Mouse (Mus musculus): ENCODE results near the gene Fubp3.
"Not testable (repeated sequence)": the region's sequence is repeated elsewhere in the genome, so short reads cannot be mapped to it uniquely, and the experiment has no call there.

Fubp3 gene

DNA sequence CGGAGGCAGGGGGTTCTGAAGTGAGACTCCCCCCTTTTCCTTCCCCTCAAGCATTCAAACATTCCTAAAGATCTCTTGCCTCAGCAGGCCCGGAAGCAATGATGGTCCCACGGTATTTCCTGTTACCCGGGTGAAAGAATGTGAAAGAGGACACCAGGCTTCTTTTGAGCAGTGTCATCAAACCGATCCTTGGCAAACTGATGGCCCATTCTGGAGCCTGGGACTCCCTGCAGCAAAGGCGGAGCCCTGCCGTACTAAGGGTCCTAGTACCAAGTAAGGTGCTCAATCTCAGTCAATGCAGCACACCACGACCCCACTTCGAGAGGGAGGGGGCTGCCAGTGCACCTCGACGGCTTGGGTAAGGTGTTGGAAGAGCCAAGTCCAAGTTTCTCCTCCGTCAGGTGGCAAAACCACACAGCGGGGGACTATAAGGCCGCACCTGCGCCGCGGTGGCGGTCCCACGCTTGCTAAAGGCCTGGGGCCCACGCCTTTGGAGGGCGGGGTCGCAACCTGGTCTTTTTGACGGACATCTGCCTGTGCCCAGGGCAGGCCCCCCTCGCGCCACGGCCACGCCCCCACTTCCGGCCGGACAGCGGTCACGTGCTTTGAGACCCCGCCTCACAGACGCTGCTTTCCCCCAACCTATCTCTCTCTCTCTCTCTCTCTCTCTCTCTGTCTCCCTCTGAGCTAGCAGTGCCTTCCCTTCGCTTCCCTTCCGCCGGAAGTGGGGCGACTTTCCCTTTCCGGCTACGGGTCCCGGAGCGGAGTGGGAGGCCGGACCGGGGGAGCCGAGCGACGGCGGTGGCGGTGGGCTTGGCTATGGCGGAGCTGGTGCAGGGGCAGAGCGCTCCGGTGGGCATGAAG, at the start of gene Fubp3:
Fubp3 (plus strand) TSS at position 601 of the 864 bp plus-strand sequence.
- DNase-seq (ENCODE audit: low spot score): peak; percentile 83

DNA sequence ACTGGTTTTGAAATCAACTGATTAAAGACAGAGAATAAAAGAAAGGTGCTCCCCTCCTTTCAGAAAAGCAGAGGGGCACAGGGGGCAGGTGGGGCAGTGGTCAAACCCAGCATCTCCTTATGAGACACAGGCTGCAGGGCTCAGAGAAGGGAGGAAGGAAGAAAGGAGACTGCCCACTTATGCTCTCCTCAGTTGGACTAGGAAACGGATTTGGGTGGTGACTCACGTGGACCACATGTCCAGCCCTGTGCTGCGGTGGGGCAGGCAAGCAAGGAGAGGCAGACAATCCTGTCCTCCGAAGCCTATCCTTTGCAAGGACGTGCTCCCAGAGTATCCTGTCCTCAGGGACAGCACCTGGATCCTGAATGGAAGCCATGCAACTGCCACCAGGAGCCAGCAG, 47.8 kb upstream of the Fubp3 start:
- no peak for DNase-seq (ENCODE audit: low spot score)

DNA sequence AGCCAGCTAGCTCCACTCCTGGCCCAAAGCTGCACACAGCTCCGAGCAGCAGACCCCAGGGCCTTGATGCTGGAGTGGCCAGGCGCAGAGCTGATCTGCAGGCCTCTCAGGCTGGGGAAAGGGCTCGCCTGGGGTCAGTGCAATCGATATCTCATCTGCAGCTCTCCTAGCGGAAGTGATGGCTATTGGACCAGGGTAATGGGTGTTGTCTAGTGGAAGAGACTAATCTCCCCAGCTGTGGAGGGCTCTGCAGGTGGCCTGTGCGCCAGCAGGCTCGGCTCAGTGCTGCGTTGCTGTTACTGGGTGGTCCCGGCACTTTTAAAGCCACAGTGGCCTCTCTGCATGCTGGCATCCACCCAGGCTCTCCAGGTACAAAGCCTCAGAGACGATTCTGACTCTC, 46.7 kb upstream of the Fubp3 start:
- DNase-seq (ENCODE audit: low spot score): no peak

DNA sequence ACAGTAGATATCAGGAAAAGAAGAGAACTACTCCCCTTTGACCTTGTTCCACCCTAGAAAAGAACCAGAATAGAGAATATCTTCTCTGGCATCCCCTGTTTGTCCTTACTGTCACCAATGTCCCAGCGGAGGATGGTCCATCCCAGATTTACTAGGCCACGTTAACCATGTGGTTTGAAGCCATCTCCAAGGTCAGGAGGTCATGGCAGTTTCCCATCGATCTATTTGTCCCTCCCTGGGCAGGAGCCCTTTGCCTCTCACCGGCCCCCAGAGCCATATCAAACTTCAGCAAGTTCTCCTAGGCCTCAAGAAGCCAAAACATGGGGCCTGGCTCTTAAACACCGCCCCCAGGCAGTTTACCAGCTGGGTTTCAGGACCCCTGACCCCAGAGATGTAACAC, 42.2 kb upstream of the Fubp3 start:
- DNase-seq (ENCODE audit: low spot score): no peak

DNA sequence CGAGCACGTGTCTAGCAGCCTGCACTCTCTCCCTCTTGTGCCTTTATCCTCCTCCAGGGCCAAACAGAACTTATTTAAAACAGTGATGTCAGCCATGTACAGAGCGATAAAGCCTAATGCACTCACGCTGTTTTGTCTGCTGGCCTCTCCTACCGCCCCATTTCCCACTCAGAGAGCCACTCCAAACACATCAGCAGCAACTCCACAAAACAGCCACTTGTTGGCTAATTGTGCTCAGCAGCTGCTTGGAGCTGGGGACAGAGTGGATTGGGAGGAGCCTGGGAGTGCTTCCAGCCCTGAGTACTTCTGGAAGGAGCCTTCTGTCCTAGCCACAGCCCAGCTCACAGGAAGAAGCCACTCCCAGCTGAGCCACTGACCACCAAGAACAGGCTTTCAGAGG, 35.4 kb upstream of the Fubp3 start:
- no peak for DNase-seq (ENCODE audit: low spot score)

DNA sequence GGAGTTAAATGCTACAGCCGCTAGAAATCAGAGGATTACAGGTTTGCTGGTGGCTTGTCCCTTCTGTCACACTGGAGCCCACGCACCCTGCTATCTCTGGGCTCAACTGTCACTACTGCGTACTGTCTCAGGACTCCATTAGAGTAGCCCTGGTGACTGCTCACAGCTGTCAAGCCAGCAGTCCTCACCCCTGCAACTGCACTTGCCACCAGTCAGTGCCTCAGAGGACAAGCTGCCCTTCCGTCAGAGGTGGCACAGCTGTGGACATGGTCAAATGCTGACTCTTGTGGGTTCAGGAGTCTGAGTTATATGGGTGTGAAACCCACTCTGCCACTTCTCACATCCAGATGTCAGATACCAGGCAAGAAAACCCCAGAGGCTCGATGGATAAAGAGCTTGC, 33.7 kb upstream of the Fubp3 start:
- DNase-seq (ENCODE audit: low spot score): no peak

DNA sequence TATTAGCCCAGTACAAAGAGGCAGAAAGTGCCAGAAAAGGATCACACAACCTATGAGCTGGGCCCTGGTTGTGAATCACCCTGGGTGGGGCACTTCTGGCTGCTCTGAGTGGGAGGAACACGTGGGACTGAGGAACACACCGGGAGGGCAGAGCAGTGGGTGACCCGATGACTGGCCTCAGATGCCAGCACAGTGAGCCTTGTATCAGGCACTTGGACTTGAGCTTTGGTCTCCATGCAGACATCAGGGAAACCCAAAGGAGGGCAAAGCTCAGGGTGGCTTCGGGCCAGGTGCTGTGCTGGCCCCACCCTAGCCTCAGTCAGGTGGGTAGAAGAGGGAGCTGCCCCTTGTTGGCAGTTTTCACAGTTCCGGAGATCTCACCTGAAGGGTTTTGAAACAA, 30.9 kb upstream of the Fubp3 start:
- no peak for DNase-seq (ENCODE audit: low spot score)

DNA sequence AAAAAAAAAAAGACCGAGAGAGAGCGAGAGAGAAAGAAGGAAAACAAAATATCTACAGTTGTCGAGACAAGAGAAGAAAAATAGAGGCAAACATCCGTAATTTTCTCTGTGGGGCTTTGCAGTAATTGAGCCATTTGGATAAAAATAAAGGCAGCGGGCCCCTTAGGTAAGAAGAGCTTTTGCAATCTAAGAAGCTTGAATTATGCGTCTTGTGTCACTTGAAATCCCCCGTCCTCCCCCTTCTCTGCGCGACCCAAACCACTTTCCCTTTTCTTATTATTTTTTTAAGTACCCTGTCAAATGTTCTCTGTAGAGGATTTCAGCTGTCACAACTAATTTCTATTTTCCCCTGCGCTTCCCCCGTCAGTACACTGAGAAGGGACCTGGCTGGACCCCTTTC, 24.7 kb upstream of the Fubp3 start:
- no peak for DNase-seq (ENCODE audit: low spot score)

DNA sequence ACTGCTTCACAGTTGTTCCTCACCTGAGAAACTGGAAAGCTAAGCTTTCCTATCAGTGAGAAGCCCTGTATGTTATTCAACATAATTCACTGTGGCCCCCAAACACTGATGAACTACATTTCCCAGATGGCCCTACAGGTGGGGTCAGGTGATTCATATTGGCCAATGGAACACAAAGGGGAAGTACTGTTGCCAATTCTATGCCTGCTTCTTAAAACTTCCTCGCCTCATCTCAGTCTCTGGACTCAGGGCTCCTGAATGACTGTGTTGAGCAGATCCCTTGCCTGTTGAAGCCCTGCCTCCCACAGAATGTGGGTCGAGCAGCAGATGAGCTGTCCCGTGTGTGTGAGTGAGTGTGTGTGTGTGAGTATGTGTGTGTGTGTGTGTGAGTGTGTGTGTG, 21.9 kb upstream of the Fubp3 start:
- no peak for DNase-seq (ENCODE audit: low spot score)

DNA sequence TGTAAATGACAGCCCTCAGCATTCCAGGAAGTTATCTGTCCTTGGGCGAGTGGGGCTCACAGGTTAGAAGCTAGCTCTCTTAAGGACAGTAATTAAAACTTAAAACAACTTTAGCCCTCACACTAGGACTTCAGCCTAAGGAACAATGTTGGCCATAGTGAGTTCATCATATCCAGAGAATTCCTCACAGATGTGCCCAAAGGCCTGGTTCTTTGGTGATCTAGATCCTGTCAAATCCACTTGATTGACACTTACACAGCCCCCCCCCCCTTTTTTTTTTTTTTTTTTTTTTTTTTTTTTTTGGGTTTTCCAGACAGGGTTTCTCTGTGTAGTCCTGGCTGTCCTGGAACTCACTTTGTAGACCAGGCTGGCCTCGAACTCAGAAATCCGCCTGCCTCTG, 21.1 kb upstream of the Fubp3 start:
- DNase-seq (ENCODE audit: low spot score): not testable (repeated sequence)

DNA sequence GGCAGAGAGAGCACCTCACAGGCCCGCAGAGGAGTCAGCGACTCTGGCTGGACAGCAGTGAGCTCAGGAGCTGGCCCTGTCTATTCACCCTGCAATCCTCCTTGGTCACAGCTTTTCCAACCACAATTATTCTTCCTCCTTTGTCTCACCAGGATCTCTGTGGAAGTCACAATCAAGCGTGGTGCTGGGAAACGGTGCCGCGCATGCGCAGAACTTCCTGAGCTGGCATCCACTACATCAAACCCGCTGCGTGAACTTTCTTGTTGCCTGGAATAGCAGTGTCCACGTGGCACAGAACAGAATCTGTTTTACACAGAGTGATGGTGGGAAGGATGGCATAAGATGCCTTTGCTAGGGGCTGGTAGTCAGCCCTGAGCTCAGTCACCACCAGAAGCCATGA, 20.5 kb upstream of the Fubp3 start:
- no peak for DNase-seq (ENCODE audit: low spot score)

DNA sequence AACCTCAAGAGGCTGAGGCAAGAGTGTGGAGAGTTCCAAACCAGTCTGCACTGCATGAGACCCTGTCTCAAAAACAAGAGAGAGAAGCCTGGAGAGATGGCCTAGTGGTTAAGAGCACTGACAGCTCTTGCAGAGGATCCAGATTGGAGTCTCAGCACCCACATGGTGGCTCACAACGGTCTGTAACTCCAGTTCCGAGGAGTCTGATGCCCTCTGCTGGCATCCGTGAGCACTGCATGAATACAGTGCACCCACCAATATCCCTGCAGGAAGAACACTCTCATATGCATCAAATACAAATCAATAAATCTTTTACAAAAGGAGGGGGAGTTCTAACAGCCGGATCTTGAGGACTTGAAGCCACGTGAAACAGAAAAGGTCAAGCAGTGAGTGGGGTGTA, 17.8 kb upstream of the Fubp3 start:
- no peak for DNase-seq (ENCODE audit: low spot score)

DNA sequence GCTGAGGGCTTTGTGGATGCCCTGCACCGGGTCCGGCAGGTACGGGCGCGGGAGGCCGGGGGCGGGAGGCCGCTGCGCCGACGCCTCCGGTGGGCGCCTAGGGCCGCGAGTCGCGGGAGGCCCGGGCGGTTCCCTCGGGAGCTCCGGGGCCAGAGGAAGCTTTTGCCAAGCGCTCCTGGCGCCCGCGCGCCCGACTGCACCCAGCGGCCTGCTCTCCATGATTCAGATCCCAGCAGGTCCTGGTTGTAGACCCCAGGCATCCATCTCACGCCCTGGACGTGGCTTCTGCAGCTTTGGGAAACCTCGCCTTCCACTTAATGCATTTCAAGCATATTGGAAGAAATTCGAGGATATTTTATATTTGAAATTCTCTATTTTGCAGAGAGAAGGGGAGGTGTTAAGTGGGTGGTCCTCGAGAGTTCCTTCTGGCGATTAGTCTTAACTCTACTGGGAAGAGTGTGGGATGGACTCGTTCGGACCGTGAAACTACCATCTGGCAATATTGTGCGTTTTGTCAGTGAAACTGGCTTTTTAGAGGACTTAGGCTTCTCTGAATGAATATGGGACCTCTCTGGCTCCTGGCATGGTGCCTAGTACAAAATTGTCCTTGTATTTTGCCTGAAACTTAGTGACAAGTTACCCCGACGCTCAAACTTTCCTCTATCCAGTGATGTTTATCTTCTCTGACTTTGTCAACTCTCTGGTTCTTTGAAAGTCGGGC, 624 bp downstream of the Fubp3 start:
- no peak for DNase-seq (ENCODE audit: low spot score)

DNA sequence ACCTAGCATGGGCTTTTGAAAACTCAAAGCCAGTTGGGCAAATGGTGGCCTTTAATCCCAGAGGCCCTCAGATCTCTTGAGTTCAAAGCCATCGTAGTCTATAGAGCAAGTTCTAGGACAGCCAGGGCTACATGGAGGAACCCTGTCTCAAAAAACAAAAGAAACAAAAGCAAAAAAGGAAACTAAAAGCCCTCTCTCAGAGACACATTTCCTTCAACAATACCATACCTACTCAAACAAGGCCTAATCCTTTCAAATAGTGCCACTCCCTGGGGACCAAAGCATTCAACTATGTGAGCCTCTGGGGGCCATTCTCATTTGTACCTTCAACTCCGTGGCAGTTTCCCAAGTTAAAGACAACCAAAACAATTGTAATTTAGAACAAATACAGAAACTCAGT, 9.2 kb downstream of the Fubp3 start:
- no peak for DNase-seq (ENCODE audit: low spot score)

DNA sequence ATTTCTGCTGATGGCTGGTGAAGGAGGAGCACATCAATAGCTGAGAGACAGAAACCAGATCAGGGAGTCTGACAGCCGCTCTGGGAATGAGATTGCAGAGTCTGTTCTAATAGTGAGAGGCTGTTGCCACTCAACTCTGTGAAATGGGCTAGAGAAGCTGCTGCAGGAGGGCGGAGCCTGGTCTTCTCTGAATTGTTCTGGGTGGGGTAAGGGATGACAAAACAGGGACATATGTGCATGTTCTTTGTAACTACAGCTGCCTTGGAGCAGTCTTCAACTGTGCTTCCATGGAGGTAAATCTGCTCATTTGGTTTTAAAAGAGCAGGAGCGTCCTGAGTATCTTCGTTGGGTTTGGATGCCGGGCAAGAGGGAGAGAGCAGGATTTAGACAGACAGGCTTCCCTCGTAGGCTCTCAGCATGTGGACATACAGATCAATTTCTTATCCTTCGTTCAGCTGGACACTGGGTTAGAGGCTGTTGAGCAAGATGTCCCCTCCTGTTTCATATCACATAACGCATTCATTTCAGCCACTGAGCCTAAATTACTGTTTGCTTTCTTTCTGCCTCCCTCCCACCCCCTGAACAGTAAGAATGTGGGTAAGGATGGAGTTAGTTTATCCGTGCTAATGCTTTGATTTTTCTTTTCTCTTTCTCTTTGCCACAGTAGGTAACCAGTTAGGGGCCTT, 19.5 kb downstream of the Fubp3 start:
- DNase-seq (ENCODE audit: low spot score): no peak

DNA sequence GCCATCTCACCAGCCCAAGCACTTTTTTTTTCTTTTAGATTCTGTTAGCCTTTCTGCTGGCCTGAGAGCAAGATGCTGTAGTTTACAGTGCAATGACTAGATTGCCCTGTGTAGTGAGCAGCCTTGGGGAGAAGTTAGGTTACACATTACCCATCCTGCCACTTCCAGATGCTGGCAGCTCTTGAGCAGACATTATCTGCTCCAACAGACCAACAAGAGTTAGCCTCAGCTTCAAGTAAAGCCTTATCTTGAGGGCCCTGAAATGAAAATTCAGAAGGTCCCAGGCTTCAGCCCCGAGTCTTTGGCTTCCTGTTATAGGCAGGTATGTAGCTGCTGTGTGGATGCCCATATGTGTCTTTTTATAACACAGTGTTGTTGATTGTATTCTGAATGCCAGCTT, 35.1 kb downstream of the Fubp3 start:
- no peak for DNase-seq (ENCODE audit: low spot score)

DNA sequence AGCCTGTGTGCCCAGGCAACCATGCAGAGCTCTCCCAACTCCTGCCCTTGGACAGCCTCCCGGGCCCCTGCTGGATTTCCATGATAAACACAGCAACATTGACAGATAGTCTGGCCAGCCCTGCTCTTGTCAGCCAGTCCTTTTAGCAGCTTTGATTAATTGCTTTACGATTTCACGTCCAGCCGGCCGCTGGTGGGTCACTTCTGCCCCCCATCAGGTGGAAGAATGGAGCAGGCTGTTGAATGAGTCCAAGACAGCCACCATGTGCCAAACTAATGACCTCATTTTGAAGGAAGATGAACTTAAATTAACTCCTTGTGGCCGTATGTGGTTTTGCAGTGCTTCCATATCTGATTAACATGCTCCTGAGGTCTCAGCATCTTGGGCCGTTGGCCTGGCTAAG, 37.4 kb downstream of the Fubp3 start:
- DNase-seq (ENCODE audit: low spot score): no peak

DNA sequence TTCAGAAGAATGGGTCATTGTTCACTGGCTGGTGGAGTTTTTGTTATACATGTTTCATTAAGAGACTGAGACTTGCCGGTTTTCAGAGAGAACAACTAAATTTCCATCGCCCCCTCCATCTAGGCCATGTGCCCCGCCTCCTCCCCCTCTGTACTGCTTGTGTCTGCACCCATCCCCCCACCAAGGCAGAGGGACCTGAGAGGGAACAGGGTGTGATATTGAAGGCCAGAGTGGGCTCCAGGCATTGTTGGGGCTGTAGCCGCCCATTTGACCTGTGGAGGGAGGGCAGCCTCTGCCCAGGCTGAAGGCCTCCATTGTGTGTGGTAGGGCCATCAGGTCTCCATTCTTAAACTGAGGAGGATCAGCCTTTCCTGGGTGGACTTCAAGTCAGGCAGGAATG, 38.5 kb downstream of the Fubp3 start:
- DNase-seq (ENCODE audit: low spot score): no peak

DNA sequence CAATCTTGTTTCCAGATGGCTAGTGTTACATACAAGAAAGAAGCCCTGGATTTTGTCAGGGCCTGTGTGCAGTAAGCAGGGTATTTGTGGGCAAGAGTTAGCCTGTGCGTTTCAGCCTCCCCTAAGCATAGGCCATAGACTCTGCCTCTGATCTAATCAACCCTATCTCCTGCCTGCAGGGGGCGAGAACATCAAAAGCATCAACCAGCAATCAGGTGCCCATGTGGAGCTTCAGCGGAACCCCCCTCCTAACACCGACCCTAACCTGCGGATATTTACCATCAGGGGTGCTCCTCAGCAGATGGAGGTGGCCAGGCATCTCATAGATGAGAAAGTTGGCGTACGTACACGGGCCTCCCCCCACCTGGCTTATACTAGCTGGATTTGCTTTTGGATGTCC, 38.9 kb downstream of the Fubp3 start:
- no peak for DNase-seq (ENCODE audit: low spot score)

DNA sequence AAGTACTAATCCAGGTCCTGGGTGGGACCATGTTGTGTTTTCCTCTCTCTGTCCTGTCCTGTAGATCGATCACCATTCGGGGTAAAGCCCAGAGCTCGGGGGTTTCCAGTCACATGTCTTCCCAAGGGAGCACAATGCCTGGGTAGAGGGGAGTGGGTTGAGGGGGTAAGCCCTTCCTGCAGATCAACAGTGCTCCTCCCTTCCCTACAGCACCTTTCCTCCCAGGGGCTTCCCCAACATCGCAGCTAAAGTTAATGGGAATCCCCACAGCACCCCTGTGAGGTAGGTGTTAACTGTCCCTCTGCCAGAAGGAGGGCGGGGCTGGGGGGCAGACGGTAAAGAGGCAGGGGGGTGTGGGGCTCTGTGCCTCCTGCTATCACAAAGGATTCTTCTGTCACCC, 40.2 kb downstream of the Fubp3 start:
- no peak for DNase-seq (ENCODE audit: low spot score)

DNA sequence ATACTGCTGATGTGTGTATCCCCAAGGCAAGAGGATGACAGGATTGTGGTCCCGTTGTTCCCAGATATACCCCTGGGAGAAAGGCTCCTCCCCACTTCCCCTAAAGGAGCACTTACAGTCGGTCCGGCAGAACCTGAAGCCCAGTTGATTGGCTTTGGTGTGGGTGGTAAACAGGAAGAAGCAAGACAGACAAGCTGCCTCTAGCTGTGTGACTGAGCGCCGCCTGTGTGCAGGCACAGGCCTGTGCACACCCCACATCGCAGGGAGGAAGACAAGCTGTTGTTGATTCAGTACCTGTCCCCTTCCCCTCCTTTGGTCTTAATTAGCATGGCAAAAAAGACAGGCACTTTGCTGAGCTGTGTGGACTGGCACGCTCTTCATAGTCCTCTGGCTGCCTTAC, 41.3 kb downstream of the Fubp3 start:
- DNase-seq (ENCODE audit: low spot score): no peak

DNA sequence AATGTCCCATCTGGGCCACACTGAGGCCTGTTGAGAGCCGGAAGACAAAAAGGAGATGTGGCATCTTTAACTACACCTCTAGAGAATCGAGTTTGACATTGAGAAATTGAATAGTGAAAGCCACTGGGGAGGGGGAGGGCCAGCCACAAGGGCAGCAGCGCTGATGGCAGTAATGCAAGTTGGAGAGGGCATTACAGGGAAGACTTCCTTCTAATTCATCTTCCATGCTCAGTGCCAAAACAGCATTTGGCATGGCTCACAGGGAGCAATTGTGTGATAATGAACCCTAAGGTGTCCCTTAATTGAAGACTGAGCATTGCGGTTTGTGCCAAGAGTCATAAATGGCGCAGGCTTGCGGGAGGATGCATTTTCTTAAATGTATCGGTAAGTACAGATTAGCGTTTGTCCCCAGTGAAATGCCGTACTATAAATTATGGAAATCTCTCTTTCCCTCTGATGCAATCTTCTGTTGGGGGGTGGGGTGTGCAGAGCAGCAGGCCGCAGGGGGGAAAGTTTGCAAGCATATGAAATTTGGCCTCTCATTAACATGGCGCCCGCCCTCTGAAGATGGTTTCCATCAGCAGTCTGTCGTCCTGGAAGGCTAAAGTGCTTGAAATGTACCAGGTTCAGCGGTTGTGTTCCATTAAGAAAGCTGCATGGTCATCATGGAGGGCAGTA, 46.2 kb downstream of the Fubp3 start:
- no peak for DNase-seq (ENCODE audit: low spot score)

DNA sequence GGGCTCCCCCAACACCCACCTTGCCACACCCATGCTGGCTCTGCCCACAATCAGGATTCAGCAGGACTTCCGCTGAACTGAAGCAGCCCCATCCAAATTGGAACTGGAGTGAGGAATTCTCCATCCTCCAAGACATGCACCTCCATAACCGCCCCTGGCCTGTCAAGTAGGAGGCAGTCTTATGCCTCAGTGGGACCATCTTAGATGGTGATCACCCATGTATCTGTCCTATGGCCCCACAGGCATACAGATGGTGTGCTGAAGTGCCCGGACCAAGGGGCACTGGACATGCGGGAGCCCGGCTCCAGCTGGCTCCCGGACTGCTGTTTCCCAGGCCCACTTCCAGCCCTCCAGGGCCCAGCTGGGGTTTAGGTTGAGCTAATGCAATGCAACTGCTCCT, 46.8 kb downstream of the Fubp3 start:
- no peak for DNase-seq (ENCODE audit: low spot score)
